Mouse (Mus musculus) left cerebral cortex, postnatal 25 days (tissue): Measurements from ENCODE around the gene Adprhl1. TPM values are rescaled to one million over a fixed set of nuclear protein-coding genes. Genes with fewer than 3 reads are reported as not detected.
A peak's percentile ranks its signal among the peaks of the same experiment; 100 is the strongest.

Experiments used
- DNase-seq, 2 experiments: peaks; one replicate each; pipeline ENCODE4 v3.0.0; 2022; ENCODE audit warnings: low spot score in 2 of 2, mixed read lengths in 1 of 2
- intact Hi-C: fragments of 180-260 bp; cut with DNase I; formaldehyde crosslinking; loops from one replicate; pipeline ENCODE4 v1.15.1; 2025
- total RNA-seq, 2 experiments: library from RNA; stranded (reverse); gene quantifications; 2 replicates each; pipeline ENCODE4 v1.2.3; 2021

Adprhl1 gene
- total RNA-seq: 1 to 10 TPM in 1 of 2 experiments, under 1 TPM in 1; 0.60 to 1.4 TPM

DNA sequence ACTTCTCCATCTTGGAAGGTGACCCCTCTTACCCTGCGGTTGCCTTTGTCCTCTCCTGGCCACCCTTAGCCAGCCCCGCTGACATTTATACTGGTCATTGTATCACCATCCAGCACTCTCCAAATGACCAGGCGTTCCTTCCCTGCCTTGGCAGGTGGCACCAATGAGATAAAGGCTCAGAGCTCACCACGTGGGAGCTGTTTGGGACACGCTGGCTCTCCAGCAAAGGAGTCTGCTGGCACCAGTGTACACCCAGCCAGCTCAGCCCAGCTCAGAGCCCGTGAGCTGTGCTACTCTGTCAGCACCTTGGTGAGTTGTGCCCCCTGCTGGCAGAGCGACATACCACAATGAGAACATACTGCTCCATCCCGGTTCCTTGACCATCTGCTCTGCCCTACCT is at the start of gene Adprhl1:
Adprhl1 (minus strand) TSS at position 144 of the 400 bp plus-strand sequence.
- intact Hi-C loops: loop anchor here (5.0 kb wide), 1 partner anchor 77 kb away; no protein-coding TSS in a partner anchor
- peak; percentile 74 to 80 for DNase-seq

DNA sequence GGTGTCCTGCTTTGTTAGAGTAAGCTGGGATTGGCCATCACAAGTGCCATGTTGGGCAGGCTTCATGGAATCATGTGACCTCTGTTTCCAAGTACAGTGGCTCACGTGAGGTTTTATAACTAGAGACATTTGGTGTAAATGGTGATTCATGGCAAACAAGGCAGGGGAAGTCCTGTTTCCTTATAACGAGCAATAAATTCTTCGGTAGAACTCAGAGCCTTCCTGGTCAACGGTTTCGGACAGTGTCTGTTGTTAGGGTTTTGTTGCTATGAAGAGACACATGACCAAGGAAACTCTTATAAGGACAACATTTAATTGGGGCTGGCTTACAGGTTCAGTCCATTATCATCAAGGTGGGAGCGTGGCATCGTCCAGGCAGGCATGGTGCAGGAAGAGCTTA is 47.1 kb upstream of the Adprhl1 start:
- DNase-seq: no peak
- intact Hi-C loops: no loop called here

DNA sequence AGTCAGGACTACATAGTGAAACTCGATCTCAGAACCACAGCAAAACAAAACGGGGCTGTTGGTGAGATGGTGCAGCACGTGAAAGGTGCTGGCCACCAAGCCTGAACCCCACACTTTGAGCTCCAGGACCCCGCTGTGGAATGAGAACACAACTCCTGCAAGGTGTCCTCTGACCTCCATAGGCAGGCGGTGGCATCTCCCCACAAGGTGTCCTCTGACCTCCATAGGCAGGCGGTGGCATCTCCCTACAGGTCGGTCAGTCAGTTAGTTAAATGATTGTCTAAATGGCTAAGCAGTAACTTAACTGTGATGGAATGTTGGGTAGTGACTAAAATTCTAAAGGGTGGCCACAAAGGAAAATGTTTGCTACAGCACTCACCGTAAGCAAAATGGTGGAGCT is 45.6 kb upstream of the Adprhl1 start:
- DNase-seq: no peak
- intact Hi-C loops: no loop called here

DNA sequence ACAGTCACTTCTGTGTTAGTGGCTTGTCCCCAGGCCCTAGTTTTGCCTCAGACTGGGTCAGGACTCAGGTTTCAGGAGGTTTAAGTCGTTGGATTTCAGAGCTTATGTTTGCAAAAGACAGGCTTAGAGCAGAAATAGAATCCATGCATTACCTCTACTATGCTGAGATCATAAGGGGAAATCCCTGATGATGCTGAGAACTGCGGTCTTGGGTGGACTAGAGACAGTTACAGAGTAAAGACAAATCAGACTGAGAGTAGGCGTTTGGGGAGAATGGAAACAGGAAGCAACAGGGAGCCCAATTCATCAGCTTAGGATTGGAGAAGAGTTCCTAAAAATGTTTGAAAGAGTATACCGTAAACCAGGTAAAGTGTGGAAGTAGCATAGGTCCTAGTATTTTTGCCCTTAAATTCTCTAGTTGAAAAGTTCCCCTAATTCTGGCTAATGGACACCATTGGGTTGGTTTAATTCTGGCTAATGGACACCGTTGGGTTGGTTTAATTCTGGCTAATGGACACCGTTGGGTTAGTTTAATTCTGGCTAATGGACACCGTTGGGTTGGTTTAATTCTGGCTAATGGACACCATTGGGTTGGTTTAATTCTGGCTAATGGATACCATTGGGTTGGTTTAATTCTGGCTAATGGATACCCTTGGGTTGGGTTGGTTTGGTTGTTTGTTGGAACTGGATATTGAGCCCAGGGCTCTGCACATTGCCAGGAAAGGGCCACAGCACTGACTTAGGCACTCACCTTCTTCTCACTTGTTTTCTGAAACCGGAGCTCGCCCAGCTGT is 39.9 kb upstream of the Adprhl1 start:
- intact Hi-C loops: no loop called here

DNA sequence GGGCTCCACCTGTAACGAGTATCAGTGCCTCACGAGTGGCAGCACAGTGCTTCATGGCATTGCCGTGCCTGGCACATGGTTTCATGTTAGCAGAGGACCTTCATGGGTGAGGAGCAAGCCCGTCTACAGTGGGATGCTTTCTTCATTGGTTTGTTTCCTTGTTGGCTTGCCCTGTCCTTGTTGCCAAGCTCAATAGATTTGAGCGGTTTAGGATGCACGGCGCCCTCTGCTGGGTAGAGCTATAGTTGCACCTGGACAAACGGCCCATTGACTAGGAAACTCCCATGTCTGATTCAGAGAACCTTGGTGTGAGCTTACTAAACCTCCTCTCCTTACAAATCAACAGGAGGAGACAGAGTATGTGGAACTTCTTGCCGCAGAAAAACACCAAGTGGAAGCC is 38.4 kb upstream of the Adprhl1 start:
- peak; percentile 63 to 78 for DNase-seq
- intact Hi-C loops: no loop called here

More for the DNA sequence above, 39.9 kb upstream of the Adprhl1 start:
- DNase-seq: no peak

DNA sequence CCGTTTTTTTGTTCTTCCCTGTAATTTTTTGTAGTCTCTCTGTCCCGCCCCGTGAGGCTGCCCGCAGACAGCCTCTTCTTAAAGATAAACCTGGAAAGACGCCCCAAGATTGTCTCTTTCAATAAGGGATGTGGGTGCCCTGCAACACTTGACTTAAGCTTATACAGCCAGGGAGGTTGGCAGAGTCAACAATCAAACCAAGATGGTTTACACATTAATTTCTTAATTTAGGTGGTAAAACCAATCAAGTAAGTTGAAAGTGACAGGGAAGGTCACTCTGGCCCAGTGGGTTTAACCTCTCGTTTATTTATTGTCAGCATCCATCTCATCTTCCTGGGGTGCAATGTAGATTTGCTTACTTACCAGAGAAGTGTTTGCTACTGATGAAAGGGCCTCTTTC is 34.7 kb upstream of the Adprhl1 start:
- intact Hi-C loops: no loop called here
- DNase-seq: no peak

DNA sequence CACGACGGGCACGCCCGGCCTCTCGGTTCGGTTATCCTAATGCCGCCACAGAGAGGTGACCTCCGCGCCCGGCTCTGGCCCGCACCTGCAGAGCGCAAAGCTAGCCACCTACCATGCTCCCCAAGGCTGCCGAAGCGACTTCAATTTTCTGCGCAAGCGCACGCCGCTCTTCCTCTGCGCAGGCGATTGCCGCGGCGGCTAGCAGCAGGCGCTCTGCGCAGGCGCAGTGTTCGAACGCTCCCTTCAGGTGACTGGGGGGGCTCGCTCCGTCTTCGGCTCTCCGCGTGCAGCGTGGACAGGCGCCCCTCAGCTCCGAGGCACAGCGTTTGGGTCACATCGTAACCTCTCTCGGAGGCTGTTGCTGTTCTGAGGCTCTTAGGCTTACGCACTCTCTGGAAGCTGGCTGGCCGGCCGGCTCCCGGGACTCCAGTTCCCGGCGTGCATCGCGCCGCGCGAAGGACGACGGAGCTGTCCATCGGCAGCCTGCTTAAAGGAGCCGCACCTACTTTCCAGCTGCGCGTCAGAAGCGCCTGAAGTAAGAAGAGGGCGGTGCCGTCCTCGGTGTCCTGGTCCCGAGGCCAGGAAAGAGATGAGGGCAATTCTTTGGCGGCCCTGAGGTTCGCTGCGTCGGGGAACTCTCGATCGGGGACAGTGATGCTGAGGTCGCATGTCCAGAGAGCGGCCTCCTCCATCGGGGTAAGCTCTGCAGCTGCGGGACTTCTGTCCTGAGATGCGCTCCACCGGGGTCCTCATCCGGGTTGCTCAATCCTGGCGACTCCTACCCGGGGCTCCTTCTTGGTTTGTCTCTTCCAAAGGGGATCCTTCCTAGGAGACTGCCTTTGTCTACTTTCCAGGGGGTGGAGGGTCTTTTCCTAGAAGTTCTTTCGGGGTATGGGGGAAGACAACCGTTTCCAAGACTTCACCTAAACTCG is 34.0 kb upstream of the Adprhl1 start, which contains the start of the genes Dcun1d2 and Tmco3:
Dcun1d2 (minus strand) TSS at position 440 of the 932 bp plus-strand sequence.
Tmco3 (plus strand) TSS at position 499 of the 932 bp plus-strand sequence.
- intact Hi-C loops: no loop called here
- peak; percentile 96 to 98 for DNase-seq

DNA sequence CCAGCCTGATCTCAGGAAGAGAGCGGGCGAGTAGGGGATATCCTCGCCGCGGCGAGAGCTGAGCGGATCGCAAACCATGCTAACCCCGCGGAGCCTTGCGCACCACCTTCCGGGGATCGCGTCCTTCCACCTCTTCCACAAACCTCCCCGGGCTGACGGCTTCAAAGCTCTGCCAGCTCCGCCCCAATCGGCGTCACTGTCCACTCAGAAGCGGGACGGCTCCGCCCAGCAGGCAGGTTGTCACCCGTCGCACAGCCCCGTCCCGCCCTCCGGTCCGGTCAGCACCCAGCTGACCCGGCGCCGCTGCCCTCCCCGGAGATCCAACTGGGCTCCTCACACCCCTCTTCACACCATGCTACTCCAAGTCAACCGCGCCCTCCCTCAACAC is 33.3 kb upstream of the Adprhl1 start:
- intact Hi-C loops: no loop called here
- DNase-seq: peak; percentile 79

DNA sequence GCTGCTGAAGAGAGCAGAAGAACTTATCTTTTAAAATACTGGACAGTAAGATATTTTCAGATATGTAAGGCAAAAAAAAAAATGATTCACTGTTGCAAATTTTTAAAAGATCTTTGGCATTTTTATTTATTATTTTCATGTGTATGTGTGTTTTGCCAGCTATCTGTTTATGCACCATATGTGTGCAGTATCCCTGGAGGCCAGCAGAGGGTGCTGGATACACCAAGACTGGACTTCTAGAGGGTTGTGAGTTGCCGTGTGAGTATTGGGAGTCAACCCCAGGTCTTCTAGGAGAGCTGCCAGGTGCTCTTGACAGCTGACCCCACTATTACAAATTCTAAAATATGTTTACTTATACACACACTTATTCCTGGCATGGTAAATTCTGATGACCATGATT is 29.2 kb upstream of the Adprhl1 start:
- intact Hi-C loops: no loop called here
- DNase-seq: no peak

DNA sequence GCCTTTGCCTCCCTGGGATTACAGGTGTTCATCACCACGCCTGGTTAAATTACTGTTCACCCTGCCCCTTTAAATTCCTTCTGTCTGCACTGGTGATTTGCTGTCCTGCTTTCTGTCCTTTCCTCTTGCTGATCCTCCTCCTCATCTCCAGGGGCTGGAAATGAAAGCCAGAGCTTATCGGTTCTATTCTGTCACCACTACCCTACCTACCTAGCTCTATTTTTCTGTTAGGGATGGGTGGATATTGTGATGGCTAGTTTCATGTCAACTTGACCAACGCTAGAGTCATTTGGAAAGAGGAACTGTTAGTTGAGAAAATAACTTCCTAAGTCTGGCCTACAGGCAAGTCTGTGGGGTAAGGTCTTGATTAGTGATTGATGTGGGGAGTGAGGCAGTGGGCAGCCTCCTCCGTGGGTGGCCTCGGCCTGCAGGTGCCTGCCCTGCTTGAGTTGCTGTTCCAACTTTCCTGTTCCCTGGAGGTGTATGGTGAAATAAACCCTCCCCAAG is 23.0 kb upstream of the Adprhl1 start:
- intact Hi-C loops: no loop called here
- no peak for DNase-seq

DNA sequence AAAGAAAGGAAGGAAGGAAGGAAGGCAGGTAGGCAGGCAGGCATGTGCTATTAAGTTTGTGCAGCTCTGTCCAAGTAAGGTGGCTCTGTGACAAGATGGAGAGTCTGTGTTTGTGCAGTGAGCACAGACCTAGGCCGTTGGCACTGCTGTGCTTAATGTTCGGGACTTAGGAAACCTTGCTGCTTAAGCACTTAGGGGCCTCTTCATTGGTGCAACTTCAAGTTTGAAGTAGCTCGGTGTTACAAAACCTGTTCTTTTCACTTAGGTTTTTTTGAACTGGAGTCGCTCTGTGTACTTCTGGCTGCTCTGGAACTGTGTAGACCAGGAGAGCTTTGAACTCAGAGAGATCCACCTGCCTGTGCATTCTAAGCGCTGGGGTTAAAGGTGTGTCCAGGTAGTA is 18.9 kb upstream of the Adprhl1 start:
- no peak for DNase-seq
- intact Hi-C loops: no loop called here

DNA sequence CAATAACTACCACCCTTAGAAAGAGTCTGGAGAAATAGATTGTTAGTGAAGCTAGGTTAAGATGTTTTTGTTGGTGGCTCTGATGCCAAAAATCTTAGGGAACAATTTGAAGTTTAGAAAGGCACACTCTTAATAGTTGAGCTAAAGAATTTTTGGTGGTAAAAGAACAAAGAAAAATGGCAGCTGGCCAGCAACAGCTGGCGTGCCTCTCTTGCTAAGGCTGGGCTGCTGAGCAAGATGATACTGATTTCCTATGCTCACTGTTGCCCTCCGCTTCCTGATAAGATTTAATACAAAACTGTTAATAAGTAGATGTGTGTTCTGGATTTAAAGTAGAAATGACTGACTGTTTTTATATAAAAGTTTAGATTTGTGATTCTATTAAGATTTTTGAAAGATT is 13.6 kb upstream of the Adprhl1 start:
- intact Hi-C loops: no loop called here

DNA sequence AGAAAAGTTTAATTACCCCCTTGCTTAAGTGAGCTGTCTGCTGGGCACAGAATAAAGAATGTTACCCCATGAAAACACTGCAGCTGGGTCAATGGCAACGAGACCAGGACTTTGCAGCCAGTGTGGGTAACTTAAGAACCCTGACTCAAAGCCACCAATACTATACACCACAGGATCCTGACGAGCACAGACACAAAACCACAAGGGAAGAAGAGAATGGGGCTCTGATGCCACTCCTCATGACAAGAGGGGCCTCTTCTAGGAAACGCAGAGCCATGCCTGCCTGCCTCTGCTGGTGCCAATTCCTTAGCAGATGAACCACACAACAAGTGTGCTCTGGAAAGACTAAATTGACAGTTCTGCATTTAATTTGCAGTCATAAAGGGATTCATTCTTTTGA is 9.4 kb upstream of the Adprhl1 start:
- intact Hi-C loops: no loop called here
- no peak for DNase-seq

More for the DNA sequence above, 13.6 kb upstream of the Adprhl1 start:
- no peak for DNase-seq

DNA sequence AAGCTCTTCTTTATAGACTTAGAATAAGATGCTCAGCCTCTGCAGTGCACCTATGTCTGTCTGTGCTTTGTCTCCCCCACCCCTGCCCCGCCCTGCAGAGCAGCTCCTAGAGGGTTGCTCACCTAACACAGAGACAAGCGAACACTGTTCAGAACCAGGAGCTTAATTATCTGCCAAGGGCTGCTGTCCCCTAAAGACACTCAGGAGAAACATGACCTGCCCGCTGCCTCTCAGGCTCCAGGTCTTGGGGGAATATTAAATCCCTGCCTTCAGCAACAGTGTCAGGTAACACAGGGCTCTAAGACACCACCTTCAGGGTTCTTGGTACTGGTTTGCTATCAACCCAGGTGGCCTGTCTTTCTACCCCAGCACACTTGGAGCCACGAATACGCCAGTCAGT is 549 bp downstream of the Adprhl1 start:
- DNase-seq: no peak
- intact Hi-C loops: loop anchor here (5.0 kb wide), 1 partner anchor 76 kb away; no protein-coding TSS in a partner anchor

DNA sequence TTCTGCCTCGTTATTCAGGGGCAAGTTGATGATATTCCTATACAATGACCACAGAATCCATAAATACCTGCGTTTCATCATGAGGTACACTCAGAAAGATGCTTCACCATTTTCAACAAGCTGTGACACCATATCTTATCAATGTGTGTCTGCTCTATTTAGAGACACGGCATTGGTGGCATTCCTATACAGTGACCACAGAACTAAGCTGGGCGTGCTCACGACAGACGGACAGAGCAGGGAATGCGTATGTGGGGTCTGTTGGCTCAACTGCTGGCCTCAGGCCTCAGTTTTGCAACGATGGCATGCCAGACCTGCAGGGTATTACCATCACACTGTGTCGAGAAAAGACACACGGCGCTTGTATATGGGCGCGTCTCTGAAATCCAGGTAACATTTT is 1.1 kb downstream of the Adprhl1 start:
- intact Hi-C loops: loop anchor here (5.0 kb wide), 1 partner anchor 76 kb away; no protein-coding TSS in a partner anchor
- DNase-seq: no peak

DNA sequence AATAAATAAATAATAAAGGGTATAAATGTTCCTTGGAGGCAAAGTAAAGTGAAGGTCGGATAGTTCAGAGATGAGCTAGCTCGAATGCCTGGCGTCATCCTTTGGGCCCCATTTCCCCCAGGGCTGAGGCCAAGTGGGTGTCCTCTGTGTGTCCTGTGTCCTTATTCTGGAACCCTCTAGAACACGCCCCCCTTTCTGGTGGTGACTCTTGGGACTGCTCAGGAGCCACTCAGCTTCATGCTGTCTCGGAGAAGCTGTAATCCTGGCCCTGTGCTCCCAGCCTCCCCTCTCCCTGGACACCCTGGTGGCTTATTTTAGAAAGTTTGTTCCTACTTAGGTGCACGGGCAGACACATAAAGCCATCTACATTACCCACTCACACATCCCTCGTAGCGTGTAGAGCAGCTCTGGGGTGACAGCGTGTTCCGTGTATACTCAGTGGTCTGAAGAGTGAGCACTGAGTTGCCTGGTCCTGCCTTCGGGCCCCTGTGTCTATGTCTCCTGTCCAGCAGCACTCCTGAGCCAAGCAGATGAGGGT is 9.6 kb downstream of the Adprhl1 start:
- no peak for DNase-seq
- intact Hi-C loops: no loop called here

DNA sequence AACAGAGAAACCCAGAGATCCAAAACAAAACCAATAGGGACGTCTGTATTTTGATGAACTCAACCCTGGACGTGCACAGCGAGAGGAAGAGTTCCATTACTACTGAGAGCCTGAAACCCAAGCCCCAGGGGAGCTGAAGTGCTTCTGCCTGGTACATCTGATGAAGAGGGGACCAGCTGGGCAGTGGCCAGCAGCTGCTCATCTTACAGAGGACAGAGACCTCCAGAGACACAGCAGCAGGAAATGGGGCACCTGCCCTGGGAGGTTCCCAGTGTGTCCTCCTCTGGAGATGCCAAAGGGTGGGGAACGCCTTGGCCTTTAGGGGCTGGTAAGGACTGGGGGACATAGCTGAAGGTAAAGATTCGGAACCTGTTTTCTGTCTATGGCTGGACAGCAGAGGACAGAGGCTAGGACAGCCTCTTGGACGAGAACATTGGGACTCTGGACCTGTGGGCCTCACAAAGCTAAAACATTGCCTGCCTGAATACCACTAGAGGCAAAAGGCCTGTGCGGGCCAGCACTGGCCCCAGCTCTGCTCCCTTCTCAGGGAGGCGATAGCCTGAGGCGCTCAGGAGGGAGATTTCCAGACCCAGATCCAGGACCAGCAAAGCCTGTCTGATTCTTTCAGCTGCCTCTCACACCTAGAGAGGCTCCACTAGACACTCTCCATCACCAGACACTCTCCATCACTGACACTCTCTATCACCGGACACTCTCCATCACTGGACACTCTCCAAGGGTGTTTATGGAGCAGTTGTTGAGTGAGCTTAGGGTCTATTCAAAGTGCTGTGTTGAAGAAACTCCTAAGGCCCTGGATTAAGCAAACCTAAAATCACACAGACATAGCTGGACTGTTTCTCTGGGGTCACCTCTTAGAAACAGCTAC is 10.7 kb downstream of the Adprhl1 start:
- DNase-seq: no peak
- intact Hi-C loops: no loop called here

DNA sequence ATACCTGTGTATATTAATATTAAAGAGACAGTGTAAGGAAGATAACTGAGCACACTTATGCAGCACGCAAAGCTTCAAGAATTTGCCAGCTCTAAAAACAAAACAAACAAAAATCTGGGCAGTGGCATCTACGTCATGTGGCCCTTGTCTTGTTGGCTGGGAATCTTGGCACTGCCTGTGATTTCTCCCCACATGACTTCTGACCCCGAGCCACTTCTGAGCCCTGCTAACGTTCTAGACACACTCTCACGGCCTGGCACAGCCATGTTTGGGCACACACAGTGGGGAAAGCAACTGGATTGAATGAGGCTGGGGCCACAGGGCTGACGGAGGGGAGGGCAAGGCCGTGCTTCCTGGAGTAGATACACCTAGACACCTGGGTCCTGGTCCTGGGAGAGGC is 13.3 kb downstream of the Adprhl1 start:
- intact Hi-C loops: no loop called here
- no peak for DNase-seq

DNA sequence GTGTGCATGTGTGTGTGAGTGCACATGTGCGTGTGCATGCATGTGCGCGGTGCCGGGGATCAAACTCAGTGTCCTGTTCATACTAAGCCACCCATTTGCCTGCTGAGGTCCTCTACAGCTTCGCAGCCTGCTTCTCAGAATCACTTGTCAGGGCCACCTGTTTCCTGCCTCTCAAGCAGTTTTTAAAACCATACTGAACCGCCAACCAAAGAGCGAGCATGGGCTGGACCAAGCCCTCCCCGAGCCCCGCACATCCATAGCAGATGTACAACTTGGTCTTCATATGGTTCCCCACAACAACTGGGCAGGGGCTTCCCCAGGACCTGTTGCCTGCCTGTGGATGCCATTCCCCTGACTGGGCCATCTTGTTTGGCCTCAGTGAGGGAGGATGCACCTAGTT is 13.9 kb downstream of the Adprhl1 start:
- no peak for DNase-seq
- intact Hi-C loops: no loop called here
